Mouse (Mus musculus) cerebellum, postnatal 36 days (tissue): ENCODE results near the gene Ubtfl1.
"Not testable (repeated sequence)": the region's sequence is repeated elsewhere in the genome, so short reads cannot be mapped to it uniquely, and the experiment has no call there.

Experiments used
- DNase-seq, 2 experiments: peaks; one replicate each; pipeline ENCODE4 v3.0.0; 2021 to 2022; ENCODE audit warnings: mixed read lengths in 2 of 2

The Ubtfl1 gene

DNA sequence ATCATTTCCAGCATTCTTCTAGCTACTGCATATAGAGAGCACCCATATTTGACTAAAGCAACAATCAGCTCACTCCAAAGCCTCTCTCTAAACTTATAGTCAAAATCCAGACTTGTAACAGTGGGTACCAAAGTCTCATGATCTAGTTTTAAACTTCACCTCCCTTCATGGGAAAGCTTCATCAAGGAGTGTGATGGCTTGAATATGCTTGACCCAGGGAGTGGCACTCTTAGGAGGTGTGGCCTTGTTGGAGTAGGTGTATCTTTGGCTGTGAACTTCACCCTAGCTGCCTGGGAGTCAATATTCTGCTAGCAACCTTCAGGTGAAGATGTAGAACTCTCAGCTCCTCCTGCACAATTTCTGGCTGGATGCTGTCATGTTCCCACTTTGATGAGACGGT is at the start of gene Ubtfl1:
TSS of gene Ubtfl1 (plus strand) at position 301 of the 400 bp plus-strand sequence.
- DNase-seq, result no peak

DNA sequence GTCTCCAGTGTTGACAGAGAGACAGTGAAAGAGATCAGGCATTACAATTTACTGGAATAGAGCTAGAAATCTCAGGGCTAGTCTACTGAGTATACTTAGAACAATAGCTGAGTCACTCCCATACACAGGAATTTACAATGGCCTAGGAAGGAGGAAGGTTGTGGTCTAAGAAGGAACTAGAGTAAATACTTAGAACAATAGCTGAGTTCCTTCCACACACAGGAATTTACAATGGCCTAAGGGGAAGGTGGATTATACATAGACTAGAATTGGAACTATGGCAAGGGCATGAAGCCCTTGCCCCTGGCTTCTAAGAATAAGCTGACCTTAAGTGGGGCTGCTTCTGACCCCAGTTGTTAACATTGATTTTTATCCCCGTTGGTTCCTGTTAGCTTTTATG is 31.2 kb upstream of the Ubtfl1 start:
- DNase-seq, result not testable (repeated sequence)

DNA sequence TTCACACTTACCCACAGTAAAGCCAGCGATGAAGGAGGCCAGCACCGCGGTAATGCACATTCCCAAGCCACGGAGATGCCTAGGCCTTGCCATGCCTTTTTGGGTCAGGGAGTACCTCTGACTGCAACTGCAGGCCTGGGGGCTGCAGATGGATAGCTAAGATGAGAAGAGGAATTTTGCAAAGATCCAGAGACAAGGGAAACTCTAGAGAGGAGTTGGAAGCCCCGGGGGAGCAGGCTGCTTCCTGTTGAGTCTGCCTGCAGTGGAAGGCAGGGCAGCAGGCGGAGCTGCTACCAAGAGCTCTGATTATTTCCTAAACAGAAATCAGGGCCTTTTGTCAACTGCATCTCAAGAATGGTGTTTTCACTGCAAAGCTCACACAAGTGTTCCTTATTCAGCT is 18.4 kb upstream of the Ubtfl1 start:
- no peak for DNase-seq

DNA sequence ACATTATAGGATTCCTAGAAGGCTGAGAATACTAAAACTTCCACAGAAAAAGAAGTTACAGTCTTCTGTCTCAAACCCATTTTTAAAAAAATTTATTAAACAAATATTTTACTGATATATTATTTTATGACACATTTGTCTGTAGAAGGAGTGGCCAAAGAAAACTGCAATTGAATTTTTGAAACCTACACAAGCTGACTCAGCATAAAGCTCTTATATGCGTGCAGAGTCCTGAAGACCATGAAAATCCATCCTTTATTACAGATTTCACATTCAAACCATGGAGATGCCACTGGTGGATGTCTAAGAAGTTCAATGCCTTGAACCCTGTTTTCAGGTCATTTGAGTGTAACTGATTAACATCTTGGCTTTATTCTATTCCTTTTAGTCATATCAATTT is 4.6 kb upstream of the Ubtfl1 start:
- no peak for DNase-seq

DNA sequence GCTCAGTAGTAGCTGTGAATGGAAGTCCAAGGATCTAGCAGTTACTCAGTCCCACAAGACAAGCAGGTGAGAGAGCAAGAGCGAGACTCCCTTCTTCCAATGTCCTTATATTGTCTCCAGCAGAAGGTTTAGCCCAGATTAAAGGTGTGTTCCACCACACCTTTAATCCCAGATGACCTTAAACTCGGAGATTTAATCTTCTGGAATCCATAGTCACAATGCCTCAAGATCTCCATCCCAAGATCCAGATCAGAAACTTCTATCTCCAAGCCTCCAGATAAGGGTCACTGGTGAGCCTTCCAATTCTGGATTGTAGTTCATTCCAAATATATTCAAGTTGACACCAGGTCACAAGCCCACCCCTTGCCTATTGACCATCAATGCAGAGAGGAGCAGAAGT is 1.3 kb upstream of the Ubtfl1 start, which contains the start of gene Naalad2:
TSS of gene Naalad2 (minus strand) at position 101 of the 400 bp plus-strand sequence.
- not testable (repeated sequence) for DNase-seq

DNA sequence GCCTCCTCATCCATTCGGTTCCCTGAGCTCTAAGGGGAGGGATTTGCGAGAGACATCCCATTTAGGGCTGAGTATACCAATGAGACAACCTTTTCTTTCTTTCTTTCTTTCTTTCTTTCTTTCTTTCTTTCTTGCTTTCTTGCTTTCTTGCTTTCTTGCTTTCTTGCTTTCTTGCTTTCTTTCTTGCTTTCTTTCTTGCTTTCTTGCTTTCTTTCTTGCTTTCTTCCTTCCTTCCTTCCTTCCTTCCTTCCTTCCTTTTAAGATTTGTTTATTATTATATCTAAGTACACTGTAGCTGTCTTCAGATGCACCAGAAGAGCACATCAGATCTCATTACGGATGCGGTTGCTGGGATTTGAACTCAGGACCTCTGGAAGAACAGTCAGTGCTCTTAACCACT is 8.2 kb downstream of the Ubtfl1 start:
- not testable (repeated sequence) for DNase-seq

DNA sequence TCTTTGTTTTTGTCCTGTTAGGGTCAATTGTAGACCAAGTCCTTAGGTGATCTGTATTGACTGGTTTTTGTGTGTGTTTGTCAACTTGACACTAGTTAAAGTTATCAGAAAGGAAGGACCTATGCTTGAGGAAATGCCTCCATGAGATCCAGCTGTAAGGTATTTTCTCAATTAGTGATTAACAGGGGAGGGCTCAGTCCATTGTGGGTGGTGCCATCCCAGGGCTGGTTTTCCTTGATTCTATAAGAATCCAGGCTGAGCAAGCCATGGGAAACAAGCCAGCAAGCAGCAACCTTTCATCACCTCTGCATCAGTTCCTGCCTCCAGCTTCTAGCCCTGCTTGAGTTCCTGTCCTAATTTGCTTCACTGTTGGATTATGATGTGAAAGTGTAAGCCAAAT is 26.1 kb downstream of the Ubtfl1 start, which contains the start of gene Mbd3l2:
TSS of gene Mbd3l2 (plus strand) at position 301 of the 400 bp plus-strand sequence.
- no peak for DNase-seq

DNA sequence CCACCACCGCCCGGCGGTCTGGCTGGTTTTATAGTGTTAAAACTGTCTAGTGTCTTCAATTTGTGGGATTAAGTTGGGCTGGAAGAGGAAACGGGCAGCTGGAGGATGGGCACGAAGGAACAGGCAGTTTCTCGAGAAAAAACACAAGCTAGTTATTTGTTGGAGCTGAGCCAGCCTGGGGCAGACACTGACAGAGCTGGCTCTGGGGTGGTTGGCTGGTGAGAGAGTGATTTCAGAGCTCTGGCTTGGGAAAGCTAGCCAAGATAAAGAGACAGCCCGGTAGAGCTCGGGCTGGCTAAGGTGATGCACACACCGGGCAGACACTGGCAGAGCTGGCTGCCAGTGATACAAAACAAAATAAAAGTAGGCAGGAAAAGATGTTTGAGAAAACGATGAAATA is 27.5 kb downstream of the Ubtfl1 start:
- peak; percentile 9 to 14 for DNase-seq

DNA sequence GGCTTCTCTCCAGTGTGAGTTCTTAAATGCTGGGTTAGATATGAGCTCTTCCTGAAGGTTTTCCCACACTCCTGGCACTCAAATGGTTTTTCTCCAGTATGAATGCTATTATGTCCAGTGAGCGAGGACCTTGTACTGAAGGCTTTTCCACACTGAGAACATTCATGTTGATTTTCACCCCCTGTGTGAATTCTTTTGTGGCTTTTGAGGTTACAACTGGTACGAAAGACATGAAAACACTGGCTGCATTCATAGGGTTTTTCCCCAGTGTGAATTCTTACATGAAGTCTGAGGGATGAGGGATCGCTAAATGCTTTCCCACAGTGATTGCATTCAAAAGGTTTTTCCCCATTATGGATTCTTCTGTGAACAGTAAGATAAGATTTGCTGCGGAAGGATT is 52.3 kb downstream of the Ubtfl1 start:
- DNase-seq, result no peak
